Mouse (Mus musculus) forebrain, embryonic 13.5 days (tissue): ENCODE results near the gene Med9. TPM values are rescaled to one million over a fixed set of nuclear protein-coding genes. Genes with fewer than 3 reads are reported as not detected.

Experiments used
- ATAC-seq: fragments of 200-750 bp; cut with Nextera tagmentation; 2 replicates; pipeline ENCODE4 v1.8.0; 2017
- H3K27ac ChIP-seq: fragments of 300-500 bp; sonication (generic); 2 replicates; pipeline ENCODE4 v1.5.1; 2015; ENCODE audit warnings: inconsistent platforms, mild to moderate bottlenecking, moderate library complexity
- H3K27me3 ChIP-seq: fragments of 300-500 bp; sonication (generic); 2 replicates; pipeline ENCODE4 v1.6.1; 2015; ENCODE audit warnings: mild to moderate bottlenecking, inconsistent platforms
- H3K36me3 ChIP-seq: fragments of 300-500 bp; sonication (generic); 2 replicates; pipeline ENCODE4 v1.6.1; 2015; ENCODE audit warnings: mild to moderate bottlenecking, inconsistent platforms; ENCODE audit not compliant: poor library complexity, severe bottlenecking
- H3K4me1 ChIP-seq: fragments of 300-500 bp; sonication (generic); 2 replicates; pipeline ENCODE4 v1.6.1; 2015; ENCODE audit warnings: inconsistent platforms
- H3K4me2 ChIP-seq: fragments of 300-500 bp; sonication (generic); 2 replicates; pipeline ENCODE4 v1.6.1; 2015; ENCODE audit warnings: inconsistent platforms, mild to moderate bottlenecking, moderate library complexity
- H3K4me3 ChIP-seq: fragments of 300-500 bp; sonication (generic); 2 replicates; pipeline ENCODE4 v1.5.1; 2015; ENCODE audit warnings: mild to moderate bottlenecking, inconsistent platforms
- H3K9ac ChIP-seq: fragments of 300-500 bp; sonication (generic); 2 replicates; pipeline ENCODE4 v1.6.1; 2015; ENCODE audit warnings: mild to moderate bottlenecking, inconsistent platforms
- H3K9me3 ChIP-seq: fragments of 300-500 bp; sonication (generic); replicated peaks from 2 replicates; pipeline ENCODE4 v1.6.1; 2016; ENCODE audit warnings: inconsistent platforms
- WGBS: fragments of 180-500 bp; shearing (Covaris S2); methylation state at CpG from one replicate; pipeline ENCODE4 v1.1.7; 2015; 5-methylcytosine and 5-hydroxymethylcytosine counted together
- polyA plus RNA-seq: library from polyadenylated mRNA; unstranded; fragments of >200 nt; fragmentation: Nextera tagmentation; extraction: Ambion mirVana; gene quantifications from 2 replicates; pipeline ENCODE4 v1.2.1, GENCODE M21; 2015

Gene Med9
- 41.9 and 44.7 TPM in 2 replicates for polyA plus RNA-seq

- WGBS, result 1% methylated on average over 43 of the region's 43 CpGs
- ATAC-seq, result peak; percentile 98
- H3K27me3 ChIP-seq, result no peaks in the 10 kb centered on the region
Measured at GRCm38 (mm10) chr11:59947752-59948400, at the start of gene Med9. TSS of gene Med9 (plus strand) at chr11:59948206.

GRCm38 (mm10) chr11:59899711-59900685, 48.0 kb upstream of the Med9 start:
- WGBS, result 53% methylated on average over 13 of the region's 13 CpGs

More at GRCm38 (mm10) chr11:59947752-59948400, at the start of gene Med9:
- Histone ChIP-seq H3K4me1 (peaks cover 23% of the 10 kb centered on the region), H3K36me3 (no peaks in the 10 kb centered on the region), H3K27ac (peak within 1 kb of the TSS; percentile 72), H3K4me3 (peak within 1 kb of the TSS; percentile 72), H3K4me2 (peak within 1 kb of the TSS; percentile 84), H3K9ac (peak within 1 kb of the TSS; percentile 97), H3K9me3 (no peaks in the 10 kb centered on the region)

GRCm38 (mm10) chr11:59900995-59901394, 47.0 kb upstream of the Med9 start:
- no peak overlapping the region for H3K4me3 ChIP-seq
- H3K4me1 ChIP-seq, result peaks cover 6% of the 10 kb centered on the region
- no peak for ATAC-seq
- no peak overlapping the region for H3K9ac ChIP-seq
- H3K4me2 ChIP-seq, result no peak overlapping the region
- no peak overlapping the region for H3K27ac ChIP-seq
- H3K9me3 ChIP-seq, result no peaks in the 10 kb centered on the region
- no peaks in the 10 kb centered on the region for H3K36me3 ChIP-seq
- H3K27me3 ChIP-seq, result no peaks in the 10 kb centered on the region
- 88% methylated on average over 1 of the region's 1 CpGs for WGBS

More at GRCm38 (mm10) chr11:59899711-59900685, 48.0 kb upstream of the Med9 start:
- Histone ChIP-seq H3K4me2 (no peak overlapping the region), H3K9me3 (no peaks in the 10 kb centered on the region), H3K36me3 (no peaks in the 10 kb centered on the region), H3K27ac (0 out of 2 replicates have a peak overlapping the region, but pooled peaks have one; percentile 35), H3K9ac (no peak overlapping the region), H3K4me3 (no peak overlapping the region), H3K27me3 (no peaks in the 10 kb centered on the region), H3K4me1 (peaks cover 6% of the 10 kb centered on the region)
- ATAC-seq, result no peak

- Histone ChIP-seq H3K9me3 (no peaks in the 10 kb centered on the region), H3K27ac (no peak overlapping the region), H3K9ac (no peak overlapping the region), H3K36me3 (no peaks in the 10 kb centered on the region), H3K27me3 (no peaks in the 10 kb centered on the region), H3K4me1 (peaks cover 6% of the 10 kb centered on the region), H3K4me2 (no peak overlapping the region), H3K4me3 (no peak overlapping the region)
- WGBS, result 59% methylated on average over 8 of the region's 8 CpGs
- ATAC-seq, result no peak
Measured at GRCm38 (mm10) chr11:59902045-59902726, 45.8 kb upstream of the Med9 start.

GRCm38 (mm10) chr11:59906521-59907123, 41.4 kb upstream of the Med9 start:
- Histone ChIP-seq H3K9me3 (no peaks in the 10 kb centered on the region), H3K4me2 (no peak overlapping the region), H3K9ac (no peak overlapping the region), H3K4me3 (no peak overlapping the region), H3K4me1 (no peaks in the 10 kb centered on the region), H3K27me3 (no peaks in the 10 kb centered on the region), H3K36me3 (no peaks in the 10 kb centered on the region), H3K27ac (no peak overlapping the region)
- no peak for ATAC-seq
- WGBS, result 85% methylated on average over 6 of the region's 6 CpGs

GRCm38 (mm10) chr11:59908446-59908845, 39.6 kb upstream of the Med9 start:
- H3K36me3 ChIP-seq, result no peaks in the 10 kb centered on the region
- WGBS, result 69% methylated on average over 3 of the region's 3 CpGs
- no peak overlapping the region for H3K9ac ChIP-seq
- H3K4me2 ChIP-seq, result no peak overlapping the region
- no peak overlapping the region for H3K4me3 ChIP-seq
- H3K27me3 ChIP-seq, result no peaks in the 10 kb centered on the region
- H3K9me3 ChIP-seq, result no peaks in the 10 kb centered on the region
- H3K4me1 ChIP-seq, result no peaks in the 10 kb centered on the region
- no peak for ATAC-seq
- no peak overlapping the region for H3K27ac ChIP-seq

GRCm38 (mm10) chr11:59910586-59910985, 37.4 kb upstream of the Med9 start:
- no peak overlapping the region for H3K4me2 ChIP-seq
- no peak for ATAC-seq
- no peaks in the 10 kb centered on the region for H3K36me3 ChIP-seq

GRCm38 (mm10) chr11:59911523-59911922, 36.5 kb upstream of the Med9 start:
- ATAC-seq, result no peak
- no peaks in the 10 kb centered on the region for H3K36me3 ChIP-seq
- no peak overlapping the region for H3K4me2 ChIP-seq
- no peak overlapping the region for H3K27ac ChIP-seq
- WGBS, result 81% methylated on average over 1 of the region's 1 CpGs
- H3K4me1 ChIP-seq, result no peaks in the 10 kb centered on the region
- H3K27me3 ChIP-seq, result no peaks in the 10 kb centered on the region
- H3K9me3 ChIP-seq, result no peaks in the 10 kb centered on the region
- H3K9ac ChIP-seq, result no peak overlapping the region
- no peak overlapping the region for H3K4me3 ChIP-seq

More at GRCm38 (mm10) chr11:59910586-59910985, 37.4 kb upstream of the Med9 start:
- Histone ChIP-seq H3K27ac (no peak overlapping the region), H3K4me1 (no peaks in the 10 kb centered on the region), H3K4me3 (no peak overlapping the region), H3K9ac (no peak overlapping the region), H3K9me3 (no peaks in the 10 kb centered on the region), H3K27me3 (no peaks in the 10 kb centered on the region)

- H3K27me3 ChIP-seq, result no peaks in the 10 kb centered on the region
- H3K9me3 ChIP-seq, result no peaks in the 10 kb centered on the region
- H3K9ac ChIP-seq, result no peak overlapping the region
- H3K27ac ChIP-seq, result no peak overlapping the region
- 86% methylated on average over 4 of the region's 4 CpGs for WGBS
- no peaks in the 10 kb centered on the region for H3K36me3 ChIP-seq
- no peak for ATAC-seq
- H3K4me2 ChIP-seq, result no peak overlapping the region
- H3K4me3 ChIP-seq, result no peak overlapping the region
- no peaks in the 10 kb centered on the region for H3K4me1 ChIP-seq
Measured at GRCm38 (mm10) chr11:59913702-59914101, 34.3 kb upstream of the Med9 start.

- H3K4me1 ChIP-seq, result no peaks in the 10 kb centered on the region
- no peak overlapping the region for H3K27ac ChIP-seq
- no peaks in the 10 kb centered on the region for H3K27me3 ChIP-seq
- no peaks in the 10 kb centered on the region for H3K36me3 ChIP-seq
- 40% methylated on average over 4 of the region's 4 CpGs for WGBS
- H3K9me3 ChIP-seq, result no peaks in the 10 kb centered on the region
- no peak overlapping the region for H3K9ac ChIP-seq
- no peak for ATAC-seq
- no peak overlapping the region for H3K4me3 ChIP-seq
- H3K4me2 ChIP-seq, result no peak overlapping the region
Measured at GRCm38 (mm10) chr11:59918014-59918413, 30.0 kb upstream of the Med9 start.

- Histone ChIP-seq H3K4me3 (no peak overlapping the region), H3K9ac (no peak overlapping the region), H3K4me2 (no peak overlapping the region), H3K27me3 (no peaks in the 10 kb centered on the region), H3K9me3 (no peaks in the 10 kb centered on the region), H3K36me3 (no peaks in the 10 kb centered on the region), H3K27ac (no peak overlapping the region), H3K4me1 (no peaks in the 10 kb centered on the region)
- 76% methylated on average over 3 of the region's 3 CpGs for WGBS
- ATAC-seq, result no peak
Measured at GRCm38 (mm10) chr11:59919401-59919800, 28.6 kb upstream of the Med9 start.
